Mouse (Mus musculus) intestine, embryonic 16.5 days (tissue): ENCODE measurements at regions not wholly inside any gene's neighbourhood (a gene's known extent, or its start where the extent isn't known, plus 50 kb on each side); places are given as distances from the start of the nearest gene placed in this dataset.

Experiments used
- ATAC-seq: fragments of 200-750 bp; cut with Nextera tagmentation; 2 replicates; pipeline ENCODE4 v1.8.0; 2017; ENCODE audit warnings: moderate TSS enrichment, moderate library complexity
- H3K27ac ChIP-seq: fragments of 300-500 bp; sonication (generic); 2 replicates; pipeline ENCODE4 v1.5.1; 2014; ENCODE audit warnings: mild to moderate bottlenecking, low read length
- H3K27me3 ChIP-seq: fragments of 300-500 bp; sonication (generic); replicated peaks from 2 replicates; pipeline ENCODE4 v1.6.1; 2014; ENCODE audit warnings: low read length, control low read depth, mixed read lengths; ENCODE audit not compliant: control insufficient read depth, insufficient read depth
- H3K36me3 ChIP-seq: fragments of 300-500 bp; sonication (generic); 2 replicates; pipeline ENCODE4 v1.6.1; 2014; ENCODE audit warnings: low read length, control low read depth; ENCODE audit not compliant: control insufficient read depth, insufficient read depth
- H3K4me1 ChIP-seq: fragments of 300-500 bp; sonication (generic); 2 replicates; pipeline ENCODE4 v1.6.1; 2014; ENCODE audit warnings: low read length, control low read depth, mixed read lengths; ENCODE audit not compliant: control insufficient read depth, insufficient read depth
- H3K4me2 ChIP-seq: fragments of 300-500 bp; sonication (generic); 2 replicates; pipeline ENCODE4 v1.6.1; 2014; ENCODE audit warnings: low read depth, low read length, control low read depth
- H3K4me3 ChIP-seq: fragments of 300-500 bp; sonication (generic); 2 replicates; pipeline ENCODE4 v1.5.1; 2014; ENCODE audit warnings: mild to moderate bottlenecking, low read length
- H3K9ac ChIP-seq: fragments of 300-500 bp; sonication (generic); 2 replicates; pipeline ENCODE4 v1.6.1; 2014; ENCODE audit warnings: low read depth, low read length
- H3K9me3 ChIP-seq: fragments of 300-500 bp; sonication (generic); 2 replicates; pipeline ENCODE4 v1.6.1; 2016; ENCODE audit warnings: low read length, control low read depth; ENCODE audit not compliant: control insufficient read depth
- WGBS: fragments of 180-500 bp; shearing (Covaris S2); extraction: QIAGEN DNeasy Blood & Tissue Kit; methylation state at CpG from one replicate; pipeline ENCODE4 v1.1.7; 2014; 5-methylcytosine and 5-hydroxymethylcytosine counted together

DNA sequence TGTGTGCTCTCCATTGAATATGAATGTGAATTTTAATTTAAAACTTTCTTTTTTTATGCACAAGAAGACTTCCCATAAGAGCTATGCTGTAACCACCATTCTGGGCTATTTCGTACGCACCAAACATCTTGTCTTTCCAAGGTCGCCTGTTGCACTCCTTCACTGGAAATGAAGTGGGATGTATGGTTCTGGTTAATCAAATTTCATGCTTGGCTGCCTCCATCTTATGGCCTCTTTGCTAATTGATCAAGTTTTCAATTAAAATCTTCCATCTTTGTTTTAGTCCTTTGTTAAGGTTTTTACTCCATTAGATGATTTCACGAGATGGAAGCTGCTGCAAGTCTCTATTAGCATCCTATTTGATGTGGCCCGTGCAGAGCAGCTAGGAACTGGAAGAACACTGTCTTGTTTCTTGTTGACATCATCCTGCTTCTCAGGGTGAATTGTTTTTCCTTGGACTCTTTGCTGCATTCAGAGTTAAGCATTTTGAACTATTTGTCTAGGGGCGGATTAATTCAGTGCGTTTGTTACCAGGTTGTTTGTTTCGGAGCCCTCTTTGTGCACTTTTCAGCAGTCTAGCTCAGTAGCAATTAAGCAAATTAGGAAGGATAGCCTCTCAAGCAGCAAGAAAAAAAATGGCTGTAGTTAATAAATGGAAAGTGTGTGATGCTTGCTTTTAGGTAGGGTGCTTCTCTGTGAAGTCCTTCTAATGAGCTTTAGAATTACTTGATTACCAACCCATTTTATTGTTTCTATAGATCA is 147.4 kb upstream of the Alcam start:
- Histone ChIP-seq H3K9me3 (no peaks in the 10 kb centered on the region), H3K4me1 (no peaks in the 10 kb centered on the region), H3K36me3 (no peaks in the 10 kb centered on the region), H3K27ac (no peak overlapping the region), H3K27me3 (no peaks in the 10 kb centered on the region), H3K4me3 (no peak overlapping the region), H3K9ac (no peak overlapping the region), H3K4me2 (no peak overlapping the region)
- WGBS = 78% methylated on average over 8 of the region's 8 CpGs
- ATAC-seq = no peak

DNA sequence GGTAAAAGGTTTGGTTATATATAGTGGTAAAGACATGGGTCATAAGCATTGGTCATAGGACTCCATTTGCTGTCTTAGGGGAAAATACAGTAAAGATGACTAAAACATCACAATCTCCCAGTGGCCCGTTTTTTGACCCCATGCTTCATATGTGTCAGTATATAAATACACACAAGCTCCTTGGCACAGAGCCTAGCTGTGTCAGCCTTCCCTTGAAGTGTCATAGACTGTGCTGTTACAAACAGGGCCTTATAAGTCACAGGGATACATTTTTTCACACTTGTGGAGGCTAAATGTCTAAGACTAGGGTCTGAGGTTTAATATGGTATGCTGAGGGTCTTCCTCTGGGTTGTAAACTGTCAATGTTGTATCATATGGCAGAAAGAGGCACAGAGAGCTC is 144.4 kb upstream of the Alcam start:
- no peak overlapping the region for H3K4me2 ChIP-seq
- no peaks in the 10 kb centered on the region for H3K4me1 ChIP-seq
- WGBS = 49% methylated on average over 1 of the region's 1 CpGs
- no peaks in the 10 kb centered on the region for H3K27me3 ChIP-seq
- no peak overlapping the region for H3K27ac ChIP-seq
- no peak for ATAC-seq
- H3K9me3 ChIP-seq = no peaks in the 10 kb centered on the region
- no peaks in the 10 kb centered on the region for H3K36me3 ChIP-seq
- no peak overlapping the region for H3K9ac ChIP-seq
- H3K4me3 ChIP-seq = no peak overlapping the region

DNA sequence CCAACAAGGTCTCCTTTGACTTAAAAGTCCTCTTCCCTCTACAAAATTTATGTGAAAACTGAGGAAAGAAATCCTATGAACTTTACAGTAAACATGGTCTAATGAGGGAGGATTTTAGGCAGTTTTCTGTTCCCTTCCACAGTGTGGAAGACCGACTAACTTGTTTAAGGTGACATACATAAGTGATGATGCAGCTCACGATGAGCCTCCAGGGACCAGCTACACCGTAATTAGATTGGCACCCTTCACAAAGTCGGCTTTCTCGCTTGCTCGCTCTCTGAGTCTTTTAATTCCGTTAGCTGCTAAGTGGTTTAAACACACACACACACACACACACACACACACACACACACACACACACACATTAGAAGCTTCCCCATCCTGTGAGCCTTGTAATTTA is 143.3 kb upstream of the Alcam start:
- WGBS = 78% methylated on average over 7 of the region's 7 CpGs
- H3K27ac ChIP-seq = no peak overlapping the region
- H3K27me3 ChIP-seq = no peaks in the 10 kb centered on the region
- no peak for ATAC-seq
- no peak overlapping the region for H3K9ac ChIP-seq
- no peaks in the 10 kb centered on the region for H3K36me3 ChIP-seq
- H3K9me3 ChIP-seq = no peaks in the 10 kb centered on the region
- H3K4me1 ChIP-seq = no peaks in the 10 kb centered on the region
- H3K4me2 ChIP-seq = no peak overlapping the region
- no peak overlapping the region for H3K4me3 ChIP-seq

DNA sequence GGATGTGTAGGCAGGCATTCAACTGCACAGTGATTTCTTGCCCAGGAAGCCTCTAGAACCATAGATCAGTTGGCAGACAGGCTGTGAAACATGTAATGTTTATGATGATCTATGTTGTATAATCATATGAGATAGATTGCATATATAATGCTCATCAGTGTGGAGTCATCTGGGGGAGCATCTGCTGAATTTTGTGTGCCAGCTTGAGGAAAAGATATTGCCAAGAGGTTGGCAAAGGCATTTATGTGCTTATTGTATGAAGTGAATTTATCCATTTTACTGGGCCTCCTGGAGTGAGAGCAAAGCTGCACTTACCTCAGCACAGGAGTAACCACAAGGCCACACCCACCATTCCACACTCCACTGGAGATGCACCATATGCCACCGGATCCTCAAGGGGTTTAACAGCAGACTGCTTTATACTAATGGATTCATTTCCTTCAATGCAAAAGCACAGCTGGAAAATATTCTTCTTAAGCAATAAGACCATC is 134.5 kb upstream of the Alcam start:
- Histone ChIP-seq H3K4me3 (no peak overlapping the region), H3K4me1 (no peaks in the 10 kb centered on the region), H3K9ac (no peak overlapping the region), H3K36me3 (no peaks in the 10 kb centered on the region), H3K27ac (no peak overlapping the region), H3K27me3 (no peaks in the 10 kb centered on the region), H3K4me2 (no peak overlapping the region), H3K9me3 (no peaks in the 10 kb centered on the region)
- ATAC-seq = no peak
- WGBS = 52% methylated on average over 1 of the region's 1 CpGs

DNA sequence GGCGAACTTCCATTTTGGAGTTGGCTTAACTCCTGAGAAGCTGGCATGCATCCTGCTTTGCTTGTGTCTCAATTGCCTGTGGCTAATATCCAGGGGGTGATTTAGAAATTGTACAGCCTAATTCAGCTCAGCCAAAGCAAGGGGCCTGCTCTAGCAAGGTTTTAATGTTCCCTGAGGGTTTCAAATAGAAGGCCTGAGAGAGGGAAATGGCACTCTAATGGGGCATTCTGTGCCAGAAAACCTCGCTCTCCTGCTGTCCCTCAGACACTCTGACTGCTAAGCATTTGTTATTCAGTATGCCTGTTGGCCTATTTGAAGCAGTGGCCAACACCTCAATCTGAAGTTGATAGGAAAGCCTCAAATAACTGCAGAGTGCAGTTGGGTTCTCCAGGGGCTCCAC is 115.2 kb upstream of the Alcam start:
- Histone ChIP-seq H3K9ac (no peak overlapping the region), H3K9me3 (no peaks in the 10 kb centered on the region), H3K27me3 (no peaks in the 10 kb centered on the region), H3K4me2 (no peak overlapping the region), H3K36me3 (no peaks in the 10 kb centered on the region), H3K4me3 (no peak overlapping the region), H3K27ac (no peak overlapping the region), H3K4me1 (no peaks in the 10 kb centered on the region)
- ATAC-seq = no peak
- WGBS = 70% methylated on average over 2 of the region's 2 CpGs

DNA sequence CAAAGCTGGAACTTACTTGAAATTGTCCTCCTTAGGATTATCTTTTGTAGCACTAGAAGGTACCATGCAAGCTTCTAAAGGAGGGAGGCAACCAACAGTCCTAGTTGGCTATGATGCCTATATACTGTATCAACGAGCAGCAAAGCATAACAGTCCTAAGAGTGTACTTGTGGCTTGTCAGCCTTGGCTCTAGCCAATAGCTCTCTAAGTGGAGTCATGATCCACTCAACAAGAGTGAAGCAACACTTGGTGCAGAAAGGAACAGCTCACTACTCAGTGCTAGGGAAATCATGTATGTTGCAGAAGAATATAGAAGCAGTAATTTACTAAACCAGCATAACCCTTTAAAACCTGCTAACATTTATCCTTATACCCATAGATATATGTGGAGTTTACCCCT is 82.4 kb upstream of the Alcam start:
- H3K4me1 ChIP-seq = no peaks in the 10 kb centered on the region
- no peak overlapping the region for H3K4me2 ChIP-seq
- H3K9ac ChIP-seq = no peak overlapping the region
- H3K36me3 ChIP-seq = no peaks in the 10 kb centered on the region
- 81% methylated on average over 1 of the region's 1 CpGs for WGBS
- no peak for ATAC-seq
- H3K9me3 ChIP-seq = no peaks in the 10 kb centered on the region
- no peaks in the 10 kb centered on the region for H3K27me3 ChIP-seq
- no peak overlapping the region for H3K4me3 ChIP-seq
- no peak overlapping the region for H3K27ac ChIP-seq

DNA sequence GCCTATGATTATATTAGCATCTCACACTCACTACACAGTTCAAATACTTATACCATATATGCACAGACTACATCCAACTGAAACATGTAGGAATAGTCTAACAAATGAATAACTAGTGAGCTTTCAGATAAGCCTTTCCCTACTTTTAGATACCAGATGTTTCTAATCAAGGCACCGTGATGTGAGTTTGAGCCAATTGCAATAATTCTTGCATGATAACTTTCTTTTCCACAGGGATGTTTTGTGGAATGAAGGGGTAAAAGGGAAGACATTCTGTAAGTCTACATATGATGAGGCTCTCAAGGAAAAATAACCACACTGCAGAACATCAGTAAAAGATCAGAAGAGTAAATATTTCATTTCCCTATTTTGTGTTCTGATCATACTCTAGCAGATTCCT is 80.7 kb upstream of the Alcam start:
- Histone ChIP-seq H3K9ac (no peak overlapping the region), H3K27ac (no peak overlapping the region), H3K4me3 (no peak overlapping the region), H3K4me1 (no peaks in the 10 kb centered on the region), H3K27me3 (no peaks in the 10 kb centered on the region), H3K4me2 (no peak overlapping the region), H3K36me3 (no peaks in the 10 kb centered on the region), H3K9me3 (no peaks in the 10 kb centered on the region)
- 58% methylated on average over 1 of the region's 1 CpGs for WGBS
- peak; percentile 50; the same call in 1 of the 2 replicates for ATAC-seq

DNA sequence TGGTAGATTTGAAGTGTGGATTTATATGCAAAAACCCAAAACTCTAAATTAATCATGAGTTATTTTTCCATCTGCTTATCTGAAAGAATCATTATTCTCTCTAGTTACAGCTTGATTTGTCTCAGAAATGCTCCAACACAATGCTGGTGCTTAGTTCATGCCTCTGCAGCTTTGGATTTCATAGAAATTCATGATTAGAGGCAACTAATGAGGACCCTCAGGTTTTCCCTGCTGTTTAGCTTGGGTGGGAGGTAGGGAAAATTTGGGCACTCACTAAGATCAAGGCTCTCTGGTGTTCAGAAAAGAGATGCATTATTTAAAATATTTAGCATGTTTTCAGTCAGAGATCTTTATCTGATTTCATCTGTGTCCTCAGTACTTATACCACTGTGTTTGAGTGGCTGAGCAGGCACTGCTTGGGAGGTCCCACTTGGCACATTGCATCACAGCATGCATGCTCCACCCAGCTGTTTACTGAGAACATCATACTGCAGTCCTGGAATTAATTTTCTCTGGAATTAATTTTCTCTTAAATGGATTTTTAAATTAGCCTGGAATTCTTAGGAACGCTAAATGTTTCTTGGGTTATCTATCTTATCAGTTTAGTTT is 78.7 kb upstream of the Alcam start:
- no peak overlapping the region for H3K27ac ChIP-seq
- no peaks in the 10 kb centered on the region for H3K27me3 ChIP-seq
- no peak for ATAC-seq
- H3K9ac ChIP-seq = no peak overlapping the region
- H3K36me3 ChIP-seq = no peaks in the 10 kb centered on the region
- H3K4me3 ChIP-seq = no peak overlapping the region
- WGBS = 84% methylated on average over 1 of the region's 1 CpGs
- no peak overlapping the region for H3K4me2 ChIP-seq
- no peaks in the 10 kb centered on the region for H3K4me1 ChIP-seq
- H3K9me3 ChIP-seq = no peaks in the 10 kb centered on the region

DNA sequence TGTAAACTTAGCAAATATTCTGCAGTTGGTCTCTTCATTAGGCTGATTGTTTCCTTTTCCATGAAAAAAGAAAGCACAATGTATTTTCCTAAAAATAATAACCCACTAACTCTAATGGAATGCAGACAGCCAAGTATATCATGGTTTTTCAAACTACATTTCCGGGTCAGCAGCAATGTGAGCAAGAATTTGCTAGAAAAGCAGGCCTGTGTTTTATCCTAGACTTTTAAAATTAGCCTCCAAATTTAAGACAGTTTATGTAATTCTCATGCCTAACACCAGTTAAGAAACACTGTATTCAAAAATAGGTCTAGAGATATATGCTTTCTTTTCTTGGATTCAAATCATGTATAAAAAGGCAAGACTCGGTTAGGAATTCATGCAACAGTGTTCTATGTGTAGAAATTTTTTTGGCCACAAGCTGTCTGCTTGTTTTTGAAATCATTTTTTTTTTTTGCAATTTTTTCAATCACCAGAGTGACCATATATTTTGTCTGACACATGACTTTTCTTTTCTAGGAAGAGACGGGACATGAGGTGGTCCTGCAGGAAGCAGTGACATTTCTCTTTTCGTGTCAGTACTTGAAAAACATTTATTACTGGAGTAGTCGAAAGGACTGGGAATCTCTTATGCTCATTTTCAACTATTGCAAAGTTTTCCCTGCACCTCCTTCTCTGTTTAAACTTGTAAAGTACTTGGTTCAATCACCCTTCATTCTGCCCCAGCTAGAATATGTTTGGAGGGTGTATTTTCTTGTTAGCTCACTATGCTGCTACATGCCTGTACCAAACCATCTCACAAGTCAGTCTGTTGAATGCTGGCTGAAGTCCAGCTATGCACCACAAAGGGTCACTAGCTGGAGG is 59.9 kb upstream of the Alcam start:
- no peak for ATAC-seq
- no peaks in the 10 kb centered on the region for H3K9me3 ChIP-seq
- H3K4me2 ChIP-seq = no peak overlapping the region
- H3K4me1 ChIP-seq = no peaks in the 10 kb centered on the region
- no peaks in the 10 kb centered on the region for H3K36me3 ChIP-seq
- H3K9ac ChIP-seq = no peak overlapping the region
- 65% methylated on average over 5 of the region's 5 CpGs for WGBS
- no peaks in the 10 kb centered on the region for H3K27me3 ChIP-seq
- H3K27ac ChIP-seq = no peak overlapping the region
- no peak overlapping the region for H3K4me3 ChIP-seq
